Mouse (Mus musculus): Measurements from ENCODE around the gene Bicd2. TPM values are rescaled to one million over a fixed set of nuclear protein-coding genes. Genes with fewer than 3 reads are reported as not detected.
A peak's percentile ranks its signal among the peaks of the same experiment; 100 is the strongest.

Bicd2 gene
- 53.5 and 54.0 TPM in 2 replicates for polyA plus RNA-seq (2016; fragmentation: Nextera tagmentation; extraction: Ambion mirVana)

DNA sequence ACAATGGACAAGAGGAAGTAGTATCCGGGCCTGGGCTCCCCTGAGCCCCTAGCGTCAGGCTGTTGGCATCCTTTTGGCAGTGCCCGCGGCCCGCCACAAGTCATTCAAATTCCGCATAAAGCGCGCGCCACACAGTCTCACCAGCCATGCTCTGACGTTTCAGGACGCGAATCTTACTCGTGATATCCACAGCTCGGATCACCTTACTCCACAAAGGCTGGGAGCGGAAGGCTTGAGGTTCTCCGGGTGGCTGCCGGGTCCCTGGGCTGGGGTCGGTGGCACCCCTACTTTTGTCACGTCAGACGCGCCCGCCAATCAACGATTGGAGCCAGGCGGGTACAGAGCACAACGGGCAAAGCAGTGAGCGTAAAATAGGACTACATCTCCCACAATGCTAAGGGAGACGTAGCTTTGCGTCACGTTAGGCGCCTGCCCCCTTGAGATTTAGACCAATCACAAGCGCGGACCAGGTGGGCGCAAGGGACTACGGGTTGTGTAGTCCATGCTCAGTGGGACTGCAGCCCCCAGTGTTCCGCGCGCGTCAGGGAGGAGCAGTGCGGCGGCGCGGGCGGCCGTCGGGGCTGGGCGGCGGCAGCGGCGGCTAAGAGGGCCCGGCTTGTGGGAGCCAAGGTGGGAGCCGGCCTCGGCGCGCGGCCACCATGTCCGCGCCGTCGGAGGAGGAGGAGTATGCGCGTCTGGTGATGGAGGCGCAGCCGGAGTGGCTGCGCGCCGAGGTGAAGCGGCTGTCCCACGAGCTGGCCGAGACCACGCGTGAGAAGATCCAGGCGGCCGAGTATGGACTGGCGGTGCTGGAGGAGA is at the start of gene Bicd2:
TSS of gene Bicd2 (plus strand) at position 574 of the 819 bp plus-strand sequence.
- Histone ChIP-seq H3K4me2 (peak within 1 kb of the TSS; percentile 90), H3K9ac (peak within 1 kb of the TSS; percentile 92), H3K4me1 (replicated peaks) (peaks cover 49% of the 10 kb centered on the region), H3K36me3 (no peaks in the 10 kb centered on the region), H3K27me3 (replicated peaks) (no peaks in the 10 kb centered on the region), H3K9me3 (replicated peaks) (no peaks in the 10 kb centered on the region), H3K27ac (ENCODE audit: poor library complexity, severe bottlenecking) (peak within 1 kb of the TSS; percentile 68), H3K4me3 (peak within 1 kb of the TSS; percentile 85)
- peak; percentile 99 for ATAC-seq (ENCODE audit: insufficient number of reproducible peaks, low FRiP score)
- under 1% methylated on average over 74 of the region's 74 CpGs for WGBS

DNA sequence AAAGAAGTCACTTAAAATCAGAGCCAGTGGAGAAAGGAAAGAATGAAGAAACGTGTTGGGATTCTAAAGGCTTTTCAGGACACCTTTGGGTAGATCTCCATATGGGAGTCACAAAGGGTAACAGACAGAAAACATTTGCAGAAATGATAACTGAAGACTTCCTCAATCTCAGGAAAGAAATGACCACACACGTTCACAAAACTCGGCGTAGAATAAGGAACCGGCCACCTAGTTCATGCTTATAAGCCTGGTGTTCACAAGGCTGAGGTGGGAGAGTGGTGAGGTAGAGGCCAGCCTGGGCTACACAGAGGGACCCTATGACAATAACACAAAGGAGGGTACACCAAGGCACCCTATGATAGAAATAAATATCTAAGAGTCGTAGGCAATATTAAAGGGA is 49.4 kb upstream of the Bicd2 start:
- H3K36me3 ChIP-seq, result no peaks in the 10 kb centered on the region
- H3K4me3 ChIP-seq, result no peak overlapping the region
- WGBS, result 90% methylated on average over 6 of the region's 6 CpGs
- H3K9ac ChIP-seq, result no peak overlapping the region
- peaks cover 5% of the 10 kb centered on the region for H3K9me3 ChIP-seq (replicated peaks)
- no peak for ATAC-seq (ENCODE audit: insufficient number of reproducible peaks, low FRiP score)
- no peak overlapping the region for H3K27ac ChIP-seq (ENCODE audit: poor library complexity, severe bottlenecking)
- no peak overlapping the region for H3K4me2 ChIP-seq
- no peaks in the 10 kb centered on the region for H3K4me1 ChIP-seq (replicated peaks)
- H3K27me3 ChIP-seq (replicated peaks), result no peaks in the 10 kb centered on the region

DNA sequence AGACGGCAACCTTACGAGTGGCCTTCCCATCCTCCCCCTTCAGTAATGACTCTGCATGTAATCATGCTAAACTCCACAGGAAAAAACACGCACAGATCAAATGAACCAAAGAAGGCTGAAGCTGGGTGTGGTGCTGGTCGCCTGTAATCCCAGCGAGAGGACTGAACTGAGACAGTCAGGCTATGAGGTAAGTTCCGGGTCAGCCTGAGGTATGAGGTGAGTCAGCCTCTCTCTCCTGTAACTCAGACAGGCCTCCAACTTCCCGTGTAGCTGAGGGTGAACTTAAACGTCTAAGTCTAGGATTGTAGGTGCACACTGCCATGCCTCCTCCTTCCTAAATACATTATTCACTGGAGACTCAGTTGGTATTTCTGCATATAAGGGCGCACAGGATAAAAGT is 47.3 kb upstream of the Bicd2 start:
- Histone ChIP-seq H3K9me3 (replicated peaks) (peaks cover 5% of the 10 kb centered on the region), H3K9ac (no peak overlapping the region), H3K27me3 (replicated peaks) (no peaks in the 10 kb centered on the region), H3K4me3 (no peak overlapping the region), H3K36me3 (no peaks in the 10 kb centered on the region), H3K27ac (ENCODE audit: poor library complexity, severe bottlenecking) (no peak overlapping the region), H3K4me2 (no peak overlapping the region), H3K4me1 (replicated peaks) (no peaks in the 10 kb centered on the region)
- WGBS, result 75% methylated on average over 9 of the region's 9 CpGs
- no peak for ATAC-seq (ENCODE audit: insufficient number of reproducible peaks, low FRiP score)

DNA sequence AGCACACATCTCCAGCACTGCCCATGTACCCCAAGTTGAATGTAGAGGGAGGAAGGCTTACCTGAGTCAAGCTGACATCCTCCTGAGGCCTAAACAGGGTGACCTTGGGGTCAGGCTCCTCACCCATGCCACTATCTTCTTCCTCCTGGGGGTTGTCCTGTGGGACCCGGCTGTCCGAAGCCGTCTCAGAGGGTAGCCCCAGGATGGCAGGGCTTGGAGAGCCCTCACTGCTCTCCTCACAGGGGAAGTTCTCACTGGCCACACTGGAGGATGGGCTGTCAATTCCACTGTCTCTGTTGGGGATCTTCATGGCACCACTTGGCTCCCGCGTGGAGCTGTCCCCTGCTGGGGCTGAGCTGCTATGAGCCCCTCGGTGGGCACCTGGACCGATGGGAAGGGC is 45.1 kb upstream of the Bicd2 start:
- Histone ChIP-seq H3K4me3 (no peak overlapping the region), H3K27ac (ENCODE audit: poor library complexity, severe bottlenecking) (no peak overlapping the region), H3K9me3 (replicated peaks) (peaks cover 4% of the 10 kb centered on the region), H3K4me2 (no peak overlapping the region), H3K27me3 (replicated peaks) (no peaks in the 10 kb centered on the region), H3K36me3 (no peaks in the 10 kb centered on the region), H3K4me1 (replicated peaks) (no peaks in the 10 kb centered on the region), H3K9ac (no peak overlapping the region)
- peak; percentile 18; the same call in 1 of the 2 replicates for ATAC-seq (ENCODE audit: insufficient number of reproducible peaks, low FRiP score)
- 65% methylated on average over 7 of the region's 7 CpGs for WGBS

DNA sequence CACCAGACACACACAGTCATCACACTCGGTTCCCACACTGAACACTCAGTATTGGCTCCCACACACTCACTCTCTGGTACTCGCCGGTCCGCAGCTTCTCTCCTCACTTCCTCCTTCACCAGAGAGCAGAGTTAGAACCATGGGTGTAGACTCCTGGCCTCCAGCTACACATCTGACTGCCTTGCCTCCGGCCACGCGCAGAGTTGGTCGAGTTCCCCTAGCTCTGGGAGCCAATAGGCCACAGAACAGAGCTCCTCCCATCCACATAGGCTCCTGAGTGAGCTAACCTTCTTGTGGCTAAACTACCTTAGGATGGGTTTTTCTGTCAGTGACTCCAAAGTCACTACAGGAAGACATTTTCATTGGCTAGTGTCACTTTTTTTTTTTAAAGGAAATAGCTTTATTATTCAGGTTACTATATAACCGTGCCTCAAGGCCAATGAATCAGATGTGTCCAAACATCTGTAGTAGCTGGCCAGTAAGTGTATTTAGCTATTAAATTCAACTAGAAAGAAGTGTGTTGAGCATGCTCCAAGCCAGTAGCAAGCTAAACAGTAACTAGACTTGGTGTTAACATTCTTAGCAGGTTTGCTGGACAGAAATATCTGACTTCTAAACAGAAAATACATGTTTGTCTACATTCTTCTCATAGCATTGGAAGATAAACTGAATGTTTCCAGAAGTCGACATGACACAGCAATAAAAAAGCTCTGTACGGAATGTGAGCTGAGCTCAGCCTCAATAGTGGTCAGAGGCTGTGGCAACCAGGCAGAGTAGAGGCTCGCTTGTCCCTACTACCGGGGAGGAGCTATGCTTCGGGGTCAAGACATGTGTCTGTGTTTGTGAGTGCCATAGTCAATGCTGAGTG is 42.6 kb upstream of the Bicd2 start:
- WGBS, result 72% methylated on average over 14 of the region's 14 CpGs

DNA sequence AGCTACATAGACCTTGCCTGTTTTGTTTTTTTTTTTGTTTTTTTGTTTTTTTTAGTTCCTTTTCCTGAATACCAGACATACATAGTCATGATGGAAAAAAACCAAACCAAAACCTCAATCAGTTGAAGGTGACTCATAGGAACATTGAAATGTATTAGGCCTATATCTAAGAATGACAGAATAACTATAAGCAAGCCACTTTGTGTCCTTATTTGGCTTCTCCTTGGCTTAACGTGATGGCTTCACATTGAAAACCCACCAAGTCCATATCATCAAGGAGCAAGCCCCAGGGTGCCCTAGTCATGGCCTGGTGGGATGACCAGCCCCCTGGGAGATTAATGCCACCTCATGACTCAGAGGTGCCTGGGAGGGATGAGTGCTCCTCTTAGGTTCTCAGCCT is 40.6 kb upstream of the Bicd2 start:
- H3K4me1 ChIP-seq (replicated peaks), result no peaks in the 10 kb centered on the region
- no peak overlapping the region for H3K9ac ChIP-seq
- H3K36me3 ChIP-seq, result no peaks in the 10 kb centered on the region
- ATAC-seq (ENCODE audit: insufficient number of reproducible peaks, low FRiP score), result no peak
- H3K27me3 ChIP-seq (replicated peaks), result no peaks in the 10 kb centered on the region
- no peaks in the 10 kb centered on the region for H3K9me3 ChIP-seq (replicated peaks)
- H3K4me3 ChIP-seq, result no peak overlapping the region
- H3K27ac ChIP-seq (ENCODE audit: poor library complexity, severe bottlenecking), result no peak overlapping the region
- H3K4me2 ChIP-seq, result no peak overlapping the region
- 46% methylated on average over 1 of the region's 1 CpGs for WGBS

More for the DNA sequence above, 42.6 kb upstream of the Bicd2 start:
- no peak overlapping the region for H3K4me2 ChIP-seq
- no peaks in the 10 kb centered on the region for H3K4me1 ChIP-seq (replicated peaks)
- H3K27ac ChIP-seq (ENCODE audit: poor library complexity, severe bottlenecking), result no peak overlapping the region; the same call in 1 of the 2 replicates
- no peak overlapping the region for H3K4me3 ChIP-seq
- H3K9me3 ChIP-seq (replicated peaks), result no peaks in the 10 kb centered on the region
- 0 out of 2 replicates have a peak, but pooled peaks have one; percentile 36 for ATAC-seq (ENCODE audit: insufficient number of reproducible peaks, low FRiP score)
- H3K27me3 ChIP-seq (replicated peaks), result no peaks in the 10 kb centered on the region
- H3K36me3 ChIP-seq, result no peaks in the 10 kb centered on the region
- H3K9ac ChIP-seq, result no peak overlapping the region

DNA sequence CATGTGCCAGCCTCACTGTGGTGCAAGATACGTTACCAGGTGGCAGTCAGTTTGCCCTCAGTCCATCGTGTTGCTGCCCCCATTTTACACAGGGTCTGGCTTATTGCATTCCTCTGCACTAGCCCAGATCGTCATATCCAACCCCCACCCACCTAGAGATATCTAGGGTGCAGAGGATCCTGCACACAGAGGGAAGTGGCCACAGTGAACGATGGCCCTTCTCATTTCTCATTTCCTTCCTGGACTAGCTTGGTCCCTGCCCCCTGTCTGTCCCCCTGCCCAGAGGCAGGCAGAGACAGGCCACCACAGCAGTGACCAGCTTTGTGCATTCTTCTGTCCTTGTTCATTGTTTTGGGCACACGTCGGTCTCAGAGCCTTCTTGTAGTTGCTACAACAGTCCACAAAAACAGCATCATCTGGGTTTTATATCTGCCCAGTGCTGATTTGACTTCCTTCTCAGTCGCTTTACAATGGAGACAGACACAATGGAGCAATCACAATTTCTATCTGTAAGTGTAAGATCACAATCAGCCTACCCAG is 34.5 kb upstream of the Bicd2 start:
- Histone ChIP-seq H3K27ac (ENCODE audit: poor library complexity, severe bottlenecking) (peak overlapping the region; percentile 81), H3K4me2 (peak overlapping the region; percentile 56), H3K36me3 (no peaks in the 10 kb centered on the region), H3K27me3 (replicated peaks) (no peaks in the 10 kb centered on the region), H3K4me1 (replicated peaks) (peaks cover 22% of the 10 kb centered on the region), H3K9me3 (replicated peaks) (no peaks in the 10 kb centered on the region), H3K4me3 (peak overlapping the region; percentile 9; the same call in 1 of the 2 replicates), H3K9ac (peak overlapping the region; percentile 42; the same call in 1 of the 2 replicates)
- no peak for ATAC-seq (ENCODE audit: insufficient number of reproducible peaks, low FRiP score)
- 27% methylated on average over 7 of the region's 7 CpGs for WGBS

DNA sequence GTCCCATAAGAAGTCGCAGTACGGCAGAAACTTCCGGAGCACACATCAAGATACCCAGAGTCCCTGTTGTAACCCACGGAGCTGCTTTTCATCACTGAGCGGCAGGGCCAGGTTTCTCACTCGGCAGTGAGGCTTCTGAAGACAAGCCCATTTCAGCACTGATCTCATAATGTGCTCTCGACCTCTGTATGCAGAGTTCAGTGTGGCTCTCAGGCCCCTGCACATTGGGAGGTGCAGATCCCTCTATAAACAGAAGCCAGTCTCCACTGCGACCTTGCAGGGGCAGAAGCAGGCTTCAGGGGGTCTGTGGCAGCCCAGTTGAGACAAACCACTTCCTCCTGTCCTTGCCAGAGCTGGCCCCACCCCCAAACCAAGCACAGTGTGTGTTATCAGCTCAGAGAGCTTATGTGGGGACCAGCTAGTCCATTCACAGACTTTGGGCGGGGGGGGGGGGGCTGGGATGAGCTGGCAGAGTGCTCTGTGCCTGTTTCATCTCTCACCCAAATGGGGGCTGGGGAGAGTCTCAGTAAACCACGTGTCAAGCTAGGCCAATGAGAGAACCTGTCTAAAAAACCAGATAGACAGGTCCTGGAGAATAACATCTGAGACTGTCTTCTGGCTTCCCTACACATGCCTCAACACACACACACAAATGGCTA is 33.9 kb upstream of the Bicd2 start:
- no peaks in the 10 kb centered on the region for H3K27me3 ChIP-seq (replicated peaks)
- peak overlapping the region; percentile 56 for H3K4me2 ChIP-seq
- H3K27ac ChIP-seq (ENCODE audit: poor library complexity, severe bottlenecking), result peak overlapping the region; percentile 81
- WGBS, result 2% methylated on average over 10 of the region's 10 CpGs
- no peaks in the 10 kb centered on the region for H3K9me3 ChIP-seq (replicated peaks)
- H3K4me3 ChIP-seq, result peak overlapping the region; percentile 9
- no peaks in the 10 kb centered on the region for H3K36me3 ChIP-seq
- H3K9ac ChIP-seq, result peak overlapping the region; percentile 42; the same call in 1 of the 2 replicates
- H3K4me1 ChIP-seq (replicated peaks), result peaks cover 22% of the 10 kb centered on the region
- ATAC-seq (ENCODE audit: insufficient number of reproducible peaks, low FRiP score), result peak; percentile 87

DNA sequence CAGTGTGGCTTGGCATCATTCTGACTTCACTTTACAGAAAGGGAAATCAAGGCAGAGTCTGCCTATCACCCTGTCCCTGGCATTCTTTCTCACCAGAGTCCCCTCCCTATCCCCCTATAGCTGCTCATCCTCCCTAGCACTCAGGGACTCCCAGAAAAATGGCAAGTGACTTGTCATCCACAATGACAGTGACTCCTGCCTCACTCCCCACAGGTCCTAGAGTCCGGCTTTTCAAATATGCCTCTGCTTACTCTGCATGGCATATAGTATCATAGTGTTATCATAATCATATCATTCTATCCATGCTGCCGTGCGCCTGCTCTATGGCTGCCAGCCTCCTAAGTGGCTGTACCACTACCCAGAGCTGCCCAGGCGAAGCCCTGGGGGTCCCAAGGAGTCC is 33.2 kb upstream of the Bicd2 start:
- ATAC-seq (ENCODE audit: insufficient number of reproducible peaks, low FRiP score), result no peak

DNA sequence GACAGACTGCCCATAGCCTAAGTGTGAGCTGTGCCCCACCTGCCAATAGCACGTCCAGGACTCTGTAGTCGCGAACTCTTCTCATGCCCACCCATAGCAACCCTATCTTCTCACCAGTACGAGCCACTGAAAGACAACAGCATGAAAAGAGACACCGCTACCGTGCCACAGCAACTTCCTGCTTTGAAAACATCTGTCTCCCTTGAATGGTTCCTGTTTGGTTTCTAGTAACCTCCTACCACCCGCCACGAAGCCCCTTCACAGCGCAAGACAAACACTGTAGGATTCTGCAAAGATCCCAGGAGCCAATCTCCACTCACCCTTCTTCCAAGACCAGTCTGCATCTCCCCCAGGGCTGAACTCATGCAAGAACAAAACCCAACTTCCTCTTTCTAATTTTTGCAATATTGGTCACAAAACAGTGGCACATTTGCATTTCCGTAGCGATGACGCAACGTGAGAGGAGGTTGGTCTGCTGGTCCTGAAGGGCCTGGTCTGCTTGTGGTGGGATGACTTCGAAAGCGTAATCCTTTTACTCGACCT is 32.5 kb upstream of the Bicd2 start:
- Histone ChIP-seq H3K4me1 (replicated peaks) (peaks cover 22% of the 10 kb centered on the region), H3K36me3 (no peaks in the 10 kb centered on the region), H3K27me3 (replicated peaks) (no peaks in the 10 kb centered on the region), H3K27ac (ENCODE audit: poor library complexity, severe bottlenecking) (no peak overlapping the region), H3K4me2 (no peak overlapping the region), H3K4me3 (no peak overlapping the region), H3K9ac (no peak overlapping the region), H3K9me3 (replicated peaks) (no peaks in the 10 kb centered on the region)
- 76% methylated on average over 16 of the region's 16 CpGs for WGBS
- ATAC-seq (ENCODE audit: insufficient number of reproducible peaks, low FRiP score), result no peak

More for the DNA sequence above, 33.2 kb upstream of the Bicd2 start:
- Histone ChIP-seq H3K27ac (ENCODE audit: poor library complexity, severe bottlenecking) (peak overlapping the region; percentile 81), H3K4me2 (0 out of 2 replicates have a peak overlapping the region, but pooled peaks have one; percentile 56), H3K4me3 (no peak overlapping the region), H3K9ac (no peak overlapping the region), H3K36me3 (no peaks in the 10 kb centered on the region), H3K9me3 (replicated peaks) (no peaks in the 10 kb centered on the region), H3K27me3 (replicated peaks) (no peaks in the 10 kb centered on the region), H3K4me1 (replicated peaks) (peaks cover 22% of the 10 kb centered on the region)
- WGBS, result 89% methylated on average over 4 of the region's 4 CpGs
